Mouse (Mus musculus): Measurements from ENCODE around the gene Ncoa1.
"Not testable (repeated sequence)": the region's sequence is repeated elsewhere in the genome, so short reads cannot be mapped to it uniquely, and the experiment has no call there.

The Ncoa1 gene

DNA sequence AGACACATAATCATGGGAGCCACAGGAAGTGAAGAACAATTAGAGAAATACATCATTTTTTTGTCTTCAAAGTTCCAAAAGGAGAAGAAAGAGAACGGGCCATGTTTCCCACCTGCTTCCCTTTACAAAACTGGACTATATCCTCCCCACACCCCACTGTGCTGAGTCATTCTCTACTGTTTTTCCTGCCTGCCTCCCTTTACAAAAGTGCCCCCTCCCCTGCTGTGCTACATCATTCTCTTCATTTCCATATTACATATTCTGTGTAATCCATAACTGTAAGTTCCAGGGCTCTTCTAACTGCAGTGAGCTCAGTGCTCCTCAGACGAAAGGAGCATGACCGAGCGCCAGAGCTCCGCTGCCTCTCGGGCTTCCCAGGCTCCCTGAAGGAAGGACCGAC is 80.8 kb downstream of the Ncoa1 start:
- no peak for DNase-seq (ENCODE audit: low spot score in 2 of 2)

DNA sequence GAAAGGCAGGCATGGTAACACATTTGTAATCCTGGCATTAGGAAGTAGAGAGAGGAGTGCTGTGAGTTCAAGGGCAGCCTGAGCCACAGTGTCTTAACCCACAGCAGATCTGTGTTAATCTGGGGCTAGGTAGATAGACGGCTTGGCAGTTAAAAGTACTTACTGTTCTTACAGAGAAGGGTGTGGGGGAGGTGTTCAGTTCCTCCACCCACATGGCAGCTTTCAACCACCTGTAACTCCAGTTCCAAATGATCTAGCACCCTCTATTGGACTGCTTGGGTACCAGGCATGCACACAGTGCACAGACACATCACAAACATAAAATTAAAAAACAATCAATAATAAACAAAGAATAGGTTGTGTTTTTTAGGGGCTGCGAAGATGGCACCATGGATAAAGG is 84.4 kb downstream of the Ncoa1 start:
- DNase-seq (ENCODE audit: low spot score in 2 of 2): no peak

DNA sequence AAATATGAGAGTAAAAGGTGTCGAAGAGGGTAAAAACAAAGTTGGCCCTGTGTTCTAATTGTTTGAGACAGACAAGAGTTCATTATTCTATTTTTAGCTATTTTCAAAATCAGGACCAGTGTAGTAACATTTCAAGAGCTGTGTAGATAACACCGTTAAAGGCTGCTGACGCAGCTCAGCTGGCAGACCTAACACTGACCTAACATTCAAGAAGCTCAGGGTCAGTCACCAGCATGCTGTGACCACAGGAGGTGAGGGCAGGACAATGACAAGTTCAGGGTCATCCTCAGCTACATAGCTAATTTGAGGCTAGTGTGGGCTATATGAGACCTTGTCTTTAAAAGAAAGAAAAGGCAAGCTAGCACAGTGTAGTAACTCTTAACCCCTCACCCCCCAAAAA is 84.9 kb downstream of the Ncoa1 start:
- no peak for DNase-seq (ENCODE audit: low spot score in 2 of 2)

DNA sequence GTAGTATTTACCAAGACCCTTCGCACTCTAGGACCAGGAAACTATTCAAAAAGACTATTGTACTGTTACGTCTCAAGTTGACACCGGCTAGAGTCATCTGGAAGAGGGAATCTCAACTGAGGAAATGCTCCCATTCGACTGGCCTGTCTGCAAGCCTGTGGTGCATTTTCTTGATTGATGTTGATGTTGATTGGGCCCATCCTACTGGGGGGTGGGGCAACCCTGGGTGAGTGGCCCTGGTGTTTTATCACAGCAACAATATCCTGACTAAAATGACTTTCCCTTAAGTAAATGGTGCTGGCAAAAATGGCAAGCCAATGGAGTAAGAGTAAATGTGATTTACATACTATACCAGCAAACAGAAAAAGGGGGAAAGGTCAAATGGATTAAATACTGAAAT is 85.7 kb downstream of the Ncoa1 start:
- no peak for DNase-seq (ENCODE audit: low spot score in 2 of 2)

DNA sequence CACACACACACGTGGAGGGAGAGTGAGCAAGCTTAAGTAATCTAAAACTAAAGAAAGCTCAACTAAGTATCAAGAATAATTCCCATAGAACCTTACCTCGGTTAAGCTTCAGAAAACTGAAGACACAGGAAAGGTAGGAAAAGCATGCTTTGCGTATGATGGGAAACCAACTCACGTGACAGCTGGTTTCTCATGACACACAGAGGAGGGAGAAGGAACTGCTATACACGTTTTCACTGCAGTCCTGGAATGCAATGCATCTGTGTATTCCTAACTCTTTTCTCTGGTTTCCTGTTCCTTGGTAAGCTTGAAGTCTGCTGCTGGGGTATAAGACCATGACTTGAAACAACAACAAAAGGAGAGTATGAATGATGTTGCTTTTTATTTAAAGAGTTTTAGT is 86.3 kb downstream of the Ncoa1 start:
- no peak for DNase-seq (ENCODE audit: low spot score in 2 of 2)

DNA sequence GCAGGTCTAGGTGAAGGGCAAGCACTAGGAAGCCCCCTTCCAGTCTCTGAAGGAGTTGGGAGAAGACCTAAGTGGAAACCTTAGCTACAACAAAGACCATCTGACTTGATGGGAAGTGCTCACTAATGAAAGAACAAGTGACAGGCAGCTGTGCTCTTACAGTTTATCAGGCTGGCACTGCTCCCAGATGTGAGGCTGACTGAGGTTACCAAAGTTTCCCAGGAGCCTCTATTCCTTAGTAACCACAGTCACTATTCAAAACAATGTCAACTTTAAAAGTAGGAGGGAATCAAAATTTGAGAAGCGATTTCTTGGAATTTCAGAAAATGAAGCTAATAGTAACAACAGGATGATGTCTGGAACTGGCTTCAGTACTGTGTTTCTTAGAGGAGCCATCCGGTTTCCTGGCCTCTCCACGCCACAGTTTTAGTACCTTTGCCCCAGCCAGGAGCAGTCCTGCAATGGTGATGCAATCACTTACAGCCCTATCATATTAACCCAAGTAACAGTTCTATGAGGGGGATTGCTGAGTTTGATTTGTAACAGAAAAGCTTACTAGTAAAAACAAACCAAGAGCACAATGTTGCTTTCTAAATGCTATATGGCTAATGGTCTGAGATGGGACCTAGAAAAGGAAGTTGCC is 90.8 kb downstream of the Ncoa1 start:
- DNase-seq (ENCODE audit: low spot score in 2 of 2): no peak

DNA sequence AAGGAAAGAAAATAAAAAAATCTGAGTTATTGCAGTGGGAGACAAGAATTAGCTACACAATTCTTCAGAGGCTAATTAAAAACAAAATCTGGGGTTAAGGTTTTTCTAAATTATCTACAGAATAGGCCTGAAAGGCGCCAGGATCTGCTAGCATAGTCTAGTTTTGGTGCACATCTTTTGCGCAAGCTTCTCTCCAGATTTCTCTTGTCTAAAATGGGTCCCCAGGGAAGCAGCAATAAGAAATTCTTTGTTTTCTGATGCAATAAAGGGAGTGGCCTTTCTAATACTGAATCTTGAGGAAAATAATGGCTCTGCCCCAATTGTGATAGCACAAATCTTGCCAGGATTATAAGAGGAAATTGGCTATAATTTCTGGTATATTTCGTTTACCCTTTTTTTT is 93.9 kb downstream of the Ncoa1 start:
- DNase-seq (ENCODE audit: low spot score in 2 of 2): no peak

DNA sequence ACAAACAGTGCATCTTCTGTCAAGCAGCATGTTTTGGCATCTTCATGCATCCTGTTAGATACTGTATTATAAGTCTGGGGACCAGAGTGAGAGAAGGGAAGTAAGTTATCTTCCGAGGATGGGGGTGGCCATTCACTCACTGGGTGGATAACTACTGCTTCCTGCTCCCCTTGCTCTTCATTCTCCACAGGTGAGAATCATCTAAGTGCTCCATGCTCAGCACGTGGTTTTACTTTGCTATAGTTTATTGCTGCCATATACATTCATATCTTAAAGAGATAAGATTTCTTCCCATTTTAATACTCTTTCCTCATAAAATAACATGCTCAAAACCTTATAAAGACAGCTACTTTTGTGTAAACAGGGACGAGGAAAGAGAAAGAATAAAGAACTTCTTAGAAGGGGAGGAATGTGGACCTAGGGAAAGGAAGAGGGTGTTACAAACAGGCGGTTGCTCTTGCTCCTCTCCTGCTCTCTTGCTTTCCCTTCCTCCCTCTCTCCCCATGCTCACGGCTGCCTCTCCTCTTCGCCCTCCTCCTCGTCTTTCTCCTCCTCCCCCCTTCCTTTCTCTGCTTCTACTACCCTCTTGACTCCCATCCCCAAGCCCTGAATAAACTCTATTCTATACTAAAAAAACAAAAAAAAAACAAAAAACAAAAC is 97.6 kb downstream of the Ncoa1 start:
- DNase-seq (ENCODE audit: low spot score in 2 of 2): no peak

DNA sequence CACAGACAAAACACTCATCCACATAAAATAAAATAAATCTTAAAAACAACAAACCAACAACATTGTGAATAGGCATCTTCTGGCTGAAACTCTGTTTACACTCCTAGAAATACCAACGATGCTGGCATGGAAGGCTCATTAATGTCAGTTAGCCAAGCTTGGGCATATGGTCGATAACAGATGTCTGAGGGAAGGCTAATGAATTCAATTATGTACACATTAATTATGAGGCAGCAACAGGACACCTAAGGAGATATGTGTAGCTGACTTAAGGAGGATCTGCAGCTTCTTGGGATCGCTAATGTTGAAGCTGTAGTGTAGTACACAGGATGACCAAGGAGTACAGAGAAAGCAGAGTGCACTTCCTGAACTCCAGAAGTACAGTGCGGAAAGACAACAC is 100.5 kb downstream of the Ncoa1 start:
- no peak for DNase-seq (ENCODE audit: low spot score in 2 of 2)

DNA sequence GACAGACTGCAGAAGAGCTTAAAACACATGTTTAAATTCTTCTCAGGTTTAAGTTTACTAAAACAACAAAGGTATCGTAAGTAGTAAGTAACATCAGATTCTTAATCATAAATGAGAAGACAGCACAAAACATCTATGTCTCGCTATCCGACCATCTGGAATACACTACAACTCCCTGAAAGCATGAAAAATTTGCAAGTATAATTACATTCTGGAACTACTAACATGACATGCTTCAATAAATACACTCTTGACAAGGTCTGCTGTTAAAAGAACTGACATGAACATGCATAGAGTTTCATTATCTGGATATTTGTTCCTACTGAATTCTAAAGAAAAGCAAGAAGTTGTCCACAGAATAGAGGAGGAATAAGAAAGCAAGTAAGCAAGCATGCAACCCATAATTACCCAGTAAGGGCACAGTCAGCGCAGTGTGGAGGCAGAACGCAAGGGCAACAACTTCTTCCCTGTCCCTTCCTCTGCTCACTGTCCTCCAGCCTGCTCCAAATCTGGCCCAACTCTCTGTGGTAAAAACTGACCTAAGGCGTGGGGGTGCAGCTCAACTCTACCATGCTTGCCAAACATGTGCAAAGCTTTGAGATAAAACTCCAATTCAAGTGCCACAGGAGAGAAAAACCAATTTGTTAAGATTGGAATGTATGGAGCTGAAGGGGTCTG is 102.0 kb downstream of the Ncoa1 start:
- DNase-seq (ENCODE audit: low spot score in 2 of 2): no peak

DNA sequence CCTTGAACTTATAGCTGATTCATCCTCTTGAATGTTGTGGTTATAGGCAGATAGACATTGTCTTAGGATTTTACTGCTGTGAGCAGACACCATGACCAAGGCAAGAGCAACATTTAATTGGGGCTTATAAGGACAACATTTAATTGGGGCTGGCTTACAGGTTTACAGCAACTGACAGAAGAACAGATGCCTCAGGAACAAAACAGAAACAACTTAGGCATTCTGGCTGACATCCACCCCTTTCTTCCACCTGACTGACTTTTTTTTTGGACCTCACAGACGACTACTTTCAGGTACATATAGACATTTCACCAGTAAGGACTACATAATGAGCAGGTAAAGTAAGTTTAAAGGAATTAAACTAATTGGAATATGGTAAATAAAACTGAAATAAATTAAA is 105.6 kb downstream of the Ncoa1 start:
- no peak for DNase-seq (ENCODE audit: low spot score in 2 of 2)

DNA sequence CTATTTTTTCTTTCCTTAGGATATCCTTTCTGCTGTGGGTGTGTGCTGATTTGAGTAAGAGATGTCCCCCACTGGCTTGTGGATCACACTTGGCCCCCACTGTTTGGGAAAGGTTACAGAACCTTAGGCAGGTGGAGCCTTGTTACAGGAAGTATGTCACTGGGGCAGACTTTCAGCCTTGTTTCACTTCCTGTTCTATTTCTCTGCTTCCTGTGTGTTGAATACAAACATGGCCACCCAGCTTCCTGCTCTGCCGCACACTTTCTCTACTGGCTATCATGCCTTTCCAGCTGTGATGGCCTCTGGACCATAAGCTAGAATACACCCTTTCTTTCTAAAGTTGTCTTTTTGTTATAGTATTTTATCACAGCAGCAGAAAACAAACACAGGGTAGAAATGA is 111.0 kb downstream of the Ncoa1 start:
- DNase-seq (ENCODE audit: low spot score in 2 of 2): no peak

DNA sequence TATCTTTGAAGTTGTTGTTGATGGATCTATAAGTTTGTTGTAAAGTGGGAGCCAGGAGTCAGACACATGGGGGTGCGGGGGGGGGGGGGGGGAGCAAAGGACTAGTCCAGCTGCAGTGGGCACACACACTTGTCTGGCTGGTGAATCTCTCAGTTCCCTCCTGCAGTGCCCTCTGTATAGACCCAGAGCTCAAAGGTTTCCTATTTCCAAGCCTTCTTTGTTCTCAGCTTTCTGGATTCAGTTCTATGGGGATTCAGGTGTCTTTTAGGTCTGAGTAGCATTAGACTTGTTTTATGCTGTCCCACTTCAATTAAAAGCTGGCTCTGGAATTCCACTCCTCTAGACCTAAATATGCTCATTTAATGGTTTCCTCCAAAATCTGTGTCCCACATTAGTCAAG is 117.5 kb downstream of the Ncoa1 start:
- DNase-seq (ENCODE audit: low spot score in 2 of 2): no peak

DNA sequence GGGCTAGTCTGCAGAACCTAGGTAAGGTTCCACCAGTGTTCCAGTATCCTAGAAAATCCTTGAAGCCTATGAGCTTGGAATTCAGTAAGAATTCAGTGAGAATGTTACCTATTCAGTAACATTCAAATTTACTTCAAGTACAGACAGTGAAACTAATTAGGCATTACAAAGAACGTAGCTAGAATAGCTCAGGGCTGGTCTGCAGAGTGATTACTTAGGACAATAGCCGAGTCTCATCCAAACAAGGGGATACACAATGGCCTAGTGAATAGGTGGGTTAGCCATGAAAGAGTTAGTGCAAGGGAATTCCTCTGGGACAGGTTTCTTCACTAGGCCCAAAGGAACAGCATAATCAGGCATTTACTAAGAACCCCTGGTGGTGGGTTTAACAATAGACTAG is 118.3 kb downstream of the Ncoa1 start:
- DNase-seq (ENCODE audit: low spot score in 2 of 2): not testable (repeated sequence)

DNA sequence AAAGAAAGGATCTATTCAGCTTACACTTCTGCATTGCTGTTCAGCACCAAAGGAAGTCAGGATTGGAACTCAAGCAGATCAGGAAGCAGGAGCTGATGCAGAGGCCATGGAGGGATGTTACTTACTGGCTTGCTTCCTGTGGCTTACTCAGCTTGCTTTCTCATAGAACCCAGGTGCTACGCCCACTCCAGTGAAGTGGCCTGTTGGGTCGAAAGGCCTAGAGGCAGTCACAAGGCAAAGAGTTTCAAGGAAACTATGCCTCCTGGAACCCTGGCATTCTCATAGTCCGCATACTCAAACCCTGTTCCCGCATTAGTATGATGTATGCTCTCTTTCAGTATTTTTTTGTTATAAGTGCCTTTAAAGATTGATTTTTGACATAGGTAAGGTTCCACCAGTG is 118.9 kb downstream of the Ncoa1 start:
- DNase-seq (ENCODE audit: low spot score in 2 of 2): no peak

DNA sequence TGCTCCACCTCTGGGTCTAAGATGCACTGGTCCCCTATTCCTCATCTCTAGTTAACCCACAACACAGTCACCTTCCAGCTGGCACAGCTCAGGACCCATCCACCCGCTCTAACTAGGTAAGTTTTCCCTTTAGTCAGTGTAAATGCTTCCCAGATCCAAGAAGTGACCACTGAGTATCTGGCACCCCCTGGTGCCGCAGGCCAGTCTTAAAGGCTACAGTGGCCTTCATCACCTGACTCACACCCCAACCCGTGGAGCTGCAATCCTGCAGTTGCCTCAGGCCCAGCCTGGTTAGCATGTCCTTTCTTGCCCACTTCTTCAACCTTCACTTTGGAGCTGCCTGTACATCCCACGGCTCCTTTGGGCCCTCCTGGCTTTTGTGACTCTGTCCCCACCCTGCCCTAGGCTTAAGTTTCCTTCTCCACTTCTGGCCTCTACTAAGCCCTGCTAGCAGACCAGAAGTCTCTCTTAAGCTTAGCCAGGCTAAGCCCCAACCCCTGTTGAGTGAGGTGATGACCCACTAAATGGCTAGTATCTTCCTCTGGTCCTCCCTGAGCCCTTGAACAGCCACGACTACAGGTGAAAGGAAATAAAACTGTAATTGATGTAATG is 120.0 kb downstream of the Ncoa1 start:
- DNase-seq (ENCODE audit: low spot score in 2 of 2): no peak

DNA sequence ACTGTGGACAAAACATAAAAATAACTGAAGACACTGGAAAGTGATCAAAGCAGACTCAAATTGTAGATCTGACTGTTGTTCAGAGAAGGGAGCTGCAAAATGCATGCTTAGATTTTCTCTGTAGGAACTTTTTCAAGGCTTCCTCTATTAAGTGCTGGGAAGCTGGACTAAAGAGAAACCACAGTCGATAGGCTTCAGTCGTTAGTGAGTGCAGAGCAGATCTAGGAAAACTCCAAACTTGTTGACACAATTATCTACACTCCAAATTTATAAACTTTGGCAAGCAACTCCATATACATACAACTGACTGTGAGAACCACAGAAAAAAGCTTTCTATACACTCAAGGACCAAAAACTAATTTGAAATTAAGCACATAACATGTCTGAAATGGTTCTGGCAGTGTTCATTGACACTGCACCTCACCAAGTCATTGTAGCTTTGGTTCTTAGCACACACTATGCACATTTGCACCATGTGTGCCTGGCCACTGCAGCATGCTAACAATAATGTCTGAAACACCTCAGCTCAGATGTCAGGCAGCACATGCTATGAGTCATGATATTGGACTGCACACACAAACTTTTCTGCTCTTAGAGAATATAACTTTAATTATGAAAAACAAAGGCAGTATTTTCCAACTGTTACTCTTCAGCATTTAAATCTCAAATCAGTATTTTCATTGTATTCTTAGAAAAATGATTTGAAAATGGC is 121.8 kb downstream of the Ncoa1 start:
- DNase-seq (ENCODE audit: low spot score in 2 of 2): no peak

DNA sequence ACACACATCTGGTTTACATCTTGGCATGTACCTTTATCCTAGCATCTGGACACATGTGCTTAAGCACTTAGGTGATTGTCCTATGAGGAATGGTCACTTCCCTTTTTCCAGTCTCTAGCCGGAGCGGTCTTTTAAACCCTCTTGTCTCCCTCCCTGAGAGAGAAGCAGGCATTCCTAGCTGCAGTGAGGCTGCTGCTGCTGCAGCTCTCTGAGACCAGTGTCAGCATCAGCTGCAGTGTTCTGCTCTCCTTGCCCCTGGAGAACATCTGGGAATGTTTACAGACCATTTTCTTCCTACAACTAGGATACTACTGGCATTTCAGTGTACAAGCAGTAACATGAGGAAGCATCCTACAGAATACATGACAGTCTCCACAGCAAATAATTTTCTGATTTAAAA is 133.8 kb downstream of the Ncoa1 start:
- DNase-seq (ENCODE audit: low spot score in 2 of 2): no peak

DNA sequence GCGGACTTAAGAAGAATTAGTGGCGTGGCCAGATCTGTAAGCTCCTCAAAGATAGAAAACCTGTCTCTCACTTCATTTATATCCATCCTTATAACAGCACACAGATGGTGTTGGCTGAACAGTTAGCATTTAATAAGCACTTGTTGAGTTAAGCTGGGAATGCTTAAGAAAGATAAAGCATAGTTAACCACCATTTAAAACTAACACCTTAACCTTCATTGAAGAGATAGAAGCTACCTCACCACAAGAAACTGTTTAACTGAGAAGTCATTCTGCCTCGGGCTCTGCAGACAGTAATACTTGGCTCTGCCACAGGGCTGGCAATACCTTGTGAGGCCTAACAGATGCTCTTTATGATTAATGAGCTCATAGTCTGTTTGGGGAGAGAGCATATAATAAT is 134.9 kb downstream of the Ncoa1 start:
- DNase-seq (ENCODE audit: low spot score in 2 of 2): no peak

DNA sequence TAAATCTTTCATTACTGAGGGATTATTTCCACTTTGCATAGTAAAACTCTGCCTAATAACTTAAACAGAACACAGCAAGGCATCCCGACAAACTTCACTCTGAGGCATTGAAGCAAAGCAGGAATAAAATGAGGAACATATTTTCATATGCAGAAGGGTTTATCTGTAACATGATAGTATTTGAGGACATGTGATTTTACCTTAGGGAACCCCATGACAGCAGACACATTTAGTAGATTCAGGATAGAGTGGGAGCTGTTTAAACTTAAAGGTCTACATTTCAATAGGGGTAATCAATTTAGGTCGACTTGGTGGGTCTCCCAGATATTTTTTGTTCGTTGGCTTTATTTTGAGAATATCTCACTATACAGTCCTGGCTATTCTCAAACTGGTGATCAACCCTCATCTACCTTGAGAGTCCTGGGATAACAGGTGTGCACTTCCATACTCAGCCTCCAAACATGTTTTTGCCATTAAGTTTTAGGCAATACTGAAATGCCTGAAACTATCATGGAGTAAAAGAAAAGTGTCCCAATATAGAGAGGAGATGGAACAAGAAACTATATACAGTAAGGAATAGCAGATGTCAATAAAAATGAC is 136.6 kb downstream of the Ncoa1 start:
- no peak for DNase-seq (ENCODE audit: low spot score in 2 of 2)

DNA sequence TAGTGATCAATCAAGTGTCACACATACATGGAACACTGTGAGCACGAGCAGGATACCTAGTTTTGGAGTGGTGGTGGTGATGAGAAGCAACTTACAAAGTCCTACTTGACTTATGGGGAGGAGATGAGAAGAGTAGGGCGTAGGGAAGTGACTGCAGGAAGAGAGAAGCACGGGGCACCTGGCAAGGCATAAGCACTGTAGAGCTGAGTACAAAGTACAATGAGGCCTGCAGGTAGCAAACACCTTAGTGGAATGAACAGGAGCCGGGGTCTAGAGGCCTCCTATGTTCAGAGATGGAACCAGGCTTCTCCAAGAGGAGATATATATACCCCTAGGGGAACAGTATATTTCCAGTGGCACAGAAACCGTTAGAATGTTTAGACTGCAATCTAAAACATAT is 153.4 kb downstream of the Ncoa1 start:
- no peak for DNase-seq (ENCODE audit: low spot score in 2 of 2)

DNA sequence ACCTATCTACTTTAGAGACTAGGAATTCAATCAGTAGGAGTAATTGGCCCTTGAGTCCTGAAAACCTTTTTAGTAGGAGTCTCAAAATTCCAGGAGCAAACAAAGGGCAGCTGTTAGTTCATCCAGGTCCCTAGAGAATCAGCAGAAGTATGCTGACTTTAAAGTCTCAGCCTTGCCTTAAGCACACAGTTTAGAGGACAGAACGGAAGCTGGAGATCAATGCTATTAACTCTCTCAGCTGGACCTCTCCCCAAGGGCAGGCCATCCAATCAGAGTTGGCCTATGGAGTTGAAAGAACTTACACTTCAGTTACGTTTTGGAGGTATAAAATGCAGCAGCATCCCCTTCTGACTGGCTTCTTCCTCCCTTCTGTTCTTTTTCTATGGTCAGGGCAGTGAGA is 154.8 kb downstream of the Ncoa1 start:
- no peak for DNase-seq (ENCODE audit: low spot score in 2 of 2)

Measured in left cerebral cortex, adult 9 months (tissue).